Mouse (Mus musculus): ENCODE results near the gene B3glct. TPM values are rescaled to one million over a fixed set of nuclear protein-coding genes. Genes with fewer than 3 reads are reported as not detected.

The B3glct gene
- polyA plus RNA-seq, 1 experiment from 2014 or later = 19.2 TPM

DNA sequence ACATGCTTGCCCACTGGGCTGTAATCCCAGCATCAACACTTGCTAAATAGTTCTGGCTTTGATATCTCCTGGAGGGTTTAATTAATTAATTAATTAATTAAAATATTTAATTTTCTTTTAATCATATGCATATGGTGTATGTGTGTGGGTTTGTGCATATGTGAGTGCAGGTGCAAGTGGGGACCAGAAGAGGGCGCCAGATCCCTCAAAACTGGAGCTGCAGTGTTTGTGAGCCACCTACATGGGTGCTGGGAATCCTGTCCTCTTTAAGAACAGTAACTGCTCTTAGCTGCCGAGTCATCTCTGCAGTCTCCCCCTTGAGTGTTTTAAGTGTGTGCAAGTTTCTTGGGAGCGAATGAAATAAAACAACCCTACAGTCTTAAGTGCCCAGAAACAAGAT, 15.9 kb downstream of the B3glct start:
- no peaks in the 10 kb centered on the region for H3K4me1 ChIP-seq (ENCODE audit: insufficient read depth)
- no peak overlapping the region for H3K4me3 ChIP-seq (ENCODE audit: low read depth, low read length)
- H3K9ac ChIP-seq = no peak overlapping the region
- no peaks in the 10 kb centered on the region for H3K27me3 ChIP-seq (ENCODE audit: insufficient read depth, low read length)
- ATAC-seq (ENCODE audit: insufficient read depth) (no peak), DNase-seq (no peak)
- H3K9me3 ChIP-seq (ENCODE audit: low read depth, low read length) = no peaks in the 10 kb centered on the region
- no peak overlapping the region for H3K27ac ChIP-seq (ENCODE audit: low read depth)
- TF ChIP-seq CTCF (IDR thresholded peaks at IDR 0.05; ENCODE audit: low read depth) = 0 out of 2 replicates have a peak, but pooled peaks have one; percentile 2
- H3K36me3 ChIP-seq (ENCODE audit: insufficient read depth) = no peaks in the 10 kb centered on the region
- WGBS = 76% methylated on average over 3 of the region's 3 CpGs
- H3K4me2 ChIP-seq = no peak overlapping the region

DNA sequence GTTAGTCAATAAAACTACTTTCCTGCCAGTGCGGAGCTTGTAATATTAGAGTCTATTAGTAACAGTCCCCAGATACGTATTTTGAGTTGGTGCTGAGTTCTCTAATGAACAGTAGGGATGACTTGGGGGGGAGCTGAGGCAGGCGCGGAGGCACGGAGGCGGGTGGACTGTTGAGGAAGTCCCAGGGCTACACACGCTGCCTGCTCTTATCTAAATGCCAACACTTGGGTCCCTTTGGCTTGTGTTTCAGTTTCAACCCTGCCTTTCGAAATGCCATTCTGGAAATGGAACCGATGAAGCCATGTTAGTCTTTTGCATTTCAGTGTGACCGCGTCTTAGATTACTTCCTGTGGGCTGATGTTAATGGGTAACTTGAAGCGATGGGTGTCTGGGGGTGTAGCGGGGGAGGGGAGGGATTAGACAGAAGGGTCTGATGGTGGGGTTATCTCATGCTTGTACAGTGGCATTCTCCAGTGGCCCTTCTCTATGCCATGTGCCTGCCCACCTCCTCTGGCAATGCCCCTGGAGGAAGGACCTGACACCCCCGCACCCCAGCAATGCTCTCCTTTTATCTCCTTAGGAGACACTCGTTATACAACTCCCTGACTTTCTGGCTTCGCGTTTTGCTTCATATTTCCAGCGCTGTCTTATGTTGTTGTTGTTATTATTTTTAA, 17.2 kb downstream of the B3glct start:
- ATAC-seq (ENCODE audit: insufficient read depth) (no peak), DNase-seq (no peak)
- H3K4me1 ChIP-seq (ENCODE audit: insufficient read depth) = no peaks in the 10 kb centered on the region
- WGBS = 84% methylated on average over 18 of the region's 18 CpGs
- no peak overlapping the region for H3K4me3 ChIP-seq (ENCODE audit: low read depth, low read length)
- no peak overlapping the region for H3K4me2 ChIP-seq
- H3K27me3 ChIP-seq (ENCODE audit: insufficient read depth, low read length) = no peaks in the 10 kb centered on the region
- no peak overlapping the region for H3K27ac ChIP-seq (ENCODE audit: low read depth)
- H3K9ac ChIP-seq = no peak overlapping the region
- no peaks in the 10 kb centered on the region for H3K9me3 ChIP-seq (ENCODE audit: low read depth, low read length)
- no peaks in the 10 kb centered on the region for H3K36me3 ChIP-seq (ENCODE audit: insufficient read depth)
- no peak for TF ChIP-seq CTCF (IDR thresholded peaks at IDR 0.05; ENCODE audit: low read depth)

DNA sequence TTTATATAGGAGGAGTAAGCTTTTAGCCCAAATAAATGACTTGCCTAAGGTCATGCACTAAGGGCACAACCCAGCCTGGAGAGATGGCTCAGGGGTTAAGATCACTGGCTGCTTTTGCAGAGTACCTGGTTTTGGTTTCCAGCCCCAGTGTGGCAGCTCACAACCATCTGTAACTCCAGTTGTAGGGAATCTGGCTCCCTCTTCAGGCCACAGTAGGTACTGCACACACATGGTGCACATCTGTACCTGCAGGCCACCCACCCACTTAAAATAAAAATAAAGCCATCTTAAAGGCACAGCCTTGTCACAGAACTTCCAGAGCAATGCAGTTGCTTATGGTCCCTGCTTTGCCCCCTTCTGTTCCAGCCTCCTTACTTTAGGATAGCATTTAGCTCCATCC, 24.7 kb downstream of the B3glct start:
- peak; percentile 43 for TF ChIP-seq CTCF (IDR thresholded peaks at IDR 0.05; ENCODE audit: low read depth)
- no peak overlapping the region for H3K4me3 ChIP-seq (ENCODE audit: low read depth, low read length)
- H3K4me2 ChIP-seq = no peak overlapping the region
- no peaks in the 10 kb centered on the region for H3K27me3 ChIP-seq (ENCODE audit: insufficient read depth, low read length)
- H3K27ac ChIP-seq (ENCODE audit: low read depth) = no peak overlapping the region
- no peak overlapping the region for H3K9ac ChIP-seq
- H3K9me3 ChIP-seq (ENCODE audit: low read depth, low read length) = no peaks in the 10 kb centered on the region
- H3K36me3 ChIP-seq (ENCODE audit: insufficient read depth) = no peaks in the 10 kb centered on the region
- DNase-seq = no peak
- ATAC-seq (ENCODE audit: insufficient read depth) = no peak
- H3K4me1 ChIP-seq (ENCODE audit: insufficient read depth) = no peaks in the 10 kb centered on the region

DNA sequence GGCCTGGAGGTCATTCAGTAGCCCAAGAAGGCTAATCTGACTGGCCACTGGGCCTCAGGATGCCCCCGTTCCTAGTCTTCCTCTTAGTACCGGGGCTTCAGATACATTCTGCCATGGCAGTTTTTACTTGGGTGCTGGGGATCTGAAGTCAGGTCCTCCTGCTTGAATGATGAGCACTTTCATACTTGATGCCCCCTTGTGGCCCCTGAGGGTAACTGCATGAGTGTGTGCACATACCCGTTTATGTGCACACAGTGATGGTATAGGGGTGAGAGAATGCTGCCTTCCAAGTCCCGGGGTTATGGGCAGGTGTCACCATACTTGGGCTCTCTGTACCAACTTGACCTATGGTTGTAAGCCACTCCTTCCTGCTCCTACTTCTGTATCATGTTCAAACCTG, 33.5 kb downstream of the B3glct start:
- H3K4me1 ChIP-seq (ENCODE audit: insufficient read depth) = no peaks in the 10 kb centered on the region
- TF ChIP-seq CTCF (IDR thresholded peaks at IDR 0.05; ENCODE audit: low read depth) = peak; percentile 44
- no peak overlapping the region for H3K4me2 ChIP-seq
- no peak for ATAC-seq (ENCODE audit: insufficient read depth)
- no peak overlapping the region for H3K4me3 ChIP-seq (ENCODE audit: low read depth, low read length)
- WGBS = 98% methylated on average over 4 of the region's 4 CpGs
- no peak overlapping the region for H3K27ac ChIP-seq (ENCODE audit: low read depth)
- H3K36me3 ChIP-seq (ENCODE audit: insufficient read depth) = no peaks in the 10 kb centered on the region
- no peak overlapping the region for H3K9ac ChIP-seq
- no peak for DNase-seq
- no peaks in the 10 kb centered on the region; the same call in 1 of the 2 replicates for H3K9me3 ChIP-seq (ENCODE audit: low read depth, low read length)
- no peaks in the 10 kb centered on the region for H3K27me3 ChIP-seq (ENCODE audit: insufficient read depth, low read length)

DNA sequence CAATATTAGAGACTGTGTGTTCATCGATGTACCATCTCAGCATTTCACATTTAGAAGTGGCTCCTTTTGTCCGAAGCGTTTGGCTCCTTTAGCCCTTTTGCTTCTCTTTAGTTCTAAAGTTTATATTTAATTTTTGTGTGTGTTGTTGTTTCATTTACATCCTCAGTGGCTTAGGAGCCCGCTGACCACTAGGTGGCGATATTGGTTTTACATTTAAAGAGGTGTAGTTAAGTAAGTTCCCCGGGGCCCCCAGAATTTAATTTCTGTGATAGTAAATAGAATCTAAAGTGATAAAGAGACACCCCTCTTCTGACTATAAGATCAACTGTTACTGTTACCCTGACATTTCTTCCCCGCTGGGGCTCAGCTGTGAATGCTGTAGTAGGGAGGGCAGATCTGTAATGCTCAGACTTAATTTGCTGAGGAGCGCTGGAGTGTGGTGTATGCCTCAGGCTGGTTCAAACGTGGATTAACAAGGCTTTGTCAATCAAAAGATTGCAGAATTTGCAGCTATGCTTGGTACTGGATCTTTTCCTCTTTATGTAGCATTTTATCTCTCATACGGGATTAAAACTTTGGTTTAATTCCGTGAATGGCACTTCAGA, 35.2 kb downstream of the B3glct start:
- Histone ChIP-seq H3K4me3 (ENCODE audit: low read depth, low read length) (no peak overlapping the region), H3K36me3 (ENCODE audit: insufficient read depth) (no peaks in the 10 kb centered on the region), H3K27me3 (ENCODE audit: insufficient read depth, low read length) (no peaks in the 10 kb centered on the region), H3K4me2 (no peak overlapping the region), H3K9me3 (ENCODE audit: low read depth, low read length) (no peaks in the 10 kb centered on the region; the same call in 1 of the 2 replicates), H3K4me1 (ENCODE audit: insufficient read depth) (no peaks in the 10 kb centered on the region), H3K27ac (ENCODE audit: low read depth) (no peak overlapping the region), H3K9ac (no peak overlapping the region)
- 50% methylated on average over 11 of the region's 11 CpGs for WGBS
- peak; percentile 64 for TF ChIP-seq CTCF (IDR thresholded peaks at IDR 0.05; ENCODE audit: low read depth)
- DNase-seq (peak; percentile 91), ATAC-seq (ENCODE audit: insufficient read depth) (no peak)

DNA sequence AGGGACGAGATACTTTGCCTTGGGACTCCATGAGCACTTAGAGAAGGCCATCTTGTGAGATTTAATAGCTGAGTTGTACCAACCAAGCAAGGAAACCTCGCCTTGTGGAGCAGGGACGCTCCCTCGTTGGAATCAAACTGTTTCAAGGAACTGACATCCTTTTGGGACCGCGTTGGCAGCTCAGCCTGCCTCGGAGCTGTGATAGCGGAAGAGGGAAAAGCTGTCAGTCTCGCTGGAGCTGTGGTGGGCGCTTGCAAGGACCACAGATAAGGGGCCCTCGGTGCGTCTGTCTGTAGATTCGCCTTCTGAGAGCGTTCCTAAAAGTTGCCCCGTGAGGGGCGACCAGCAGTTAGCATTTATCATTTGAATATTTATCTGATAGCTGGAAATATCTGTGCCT, 35.8 kb downstream of the B3glct start:
- Histone ChIP-seq H3K27me3 (ENCODE audit: insufficient read depth, low read length) (no peaks in the 10 kb centered on the region), H3K4me1 (ENCODE audit: insufficient read depth) (no peaks in the 10 kb centered on the region), H3K4me2 (no peak overlapping the region), H3K27ac (ENCODE audit: low read depth) (no peak overlapping the region), H3K4me3 (ENCODE audit: low read depth, low read length) (no peak overlapping the region), H3K36me3 (ENCODE audit: insufficient read depth) (no peaks in the 10 kb centered on the region), H3K9me3 (ENCODE audit: low read depth, low read length) (no peaks in the 10 kb centered on the region; the same call in 1 of the 2 replicates), H3K9ac (no peak overlapping the region)
- 58% methylated on average over 16 of the region's 16 CpGs for WGBS
- DNase-seq = no peak
- no peak for TF ChIP-seq CTCF (IDR thresholded peaks at IDR 0.05; ENCODE audit: low read depth)
- no peak for ATAC-seq (ENCODE audit: insufficient read depth)

DNA sequence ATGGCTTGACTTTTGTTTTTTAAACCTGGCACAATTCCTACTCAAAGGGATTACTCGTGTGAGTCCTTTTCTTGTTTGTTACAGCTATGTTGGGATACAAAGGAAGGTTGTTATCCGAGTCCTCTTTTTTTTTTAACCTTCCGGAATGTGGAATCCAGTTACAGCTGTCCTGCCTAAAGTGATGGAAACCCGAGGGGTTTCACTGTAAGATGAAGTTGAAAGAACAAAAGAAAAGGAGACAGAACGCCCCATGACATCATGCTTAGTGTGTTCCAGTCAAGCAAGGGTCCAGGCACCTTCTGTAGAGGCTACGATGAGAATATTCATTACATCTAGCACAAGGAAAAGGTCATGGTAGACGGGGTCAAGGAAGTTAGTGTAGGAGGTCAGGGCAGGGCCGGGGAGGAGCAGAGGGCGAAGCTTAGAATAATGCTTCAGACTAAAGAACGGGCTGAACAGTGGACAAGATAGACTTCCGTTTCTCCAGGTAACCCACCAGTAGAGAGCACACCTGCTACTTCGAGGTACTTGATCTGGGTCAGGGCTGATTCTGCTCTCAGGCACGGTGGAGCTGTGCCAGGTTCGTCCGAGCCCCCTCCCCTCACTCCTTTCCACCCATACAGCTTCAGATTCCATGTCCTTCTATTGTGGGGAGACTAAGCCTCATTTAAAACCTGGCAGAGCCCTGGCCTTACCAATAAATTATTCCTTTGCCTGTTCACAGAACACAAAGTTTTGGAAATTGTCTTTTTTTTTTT, 37.7 kb downstream of the B3glct start:
- no peak for TF ChIP-seq CTCF (IDR thresholded peaks at IDR 0.05; ENCODE audit: low read depth)
- no peak overlapping the region for H3K4me3 ChIP-seq (ENCODE audit: low read depth, low read length)
- H3K36me3 ChIP-seq (ENCODE audit: insufficient read depth) = no peaks in the 10 kb centered on the region
- WGBS = 53% methylated on average over 15 of the region's 15 CpGs
- H3K4me1 ChIP-seq (ENCODE audit: insufficient read depth) = no peaks in the 10 kb centered on the region
- H3K27me3 ChIP-seq (ENCODE audit: insufficient read depth, low read length) = no peaks in the 10 kb centered on the region
- H3K27ac ChIP-seq (ENCODE audit: low read depth) = no peak overlapping the region
- H3K9me3 ChIP-seq (ENCODE audit: low read depth, low read length) = no peaks in the 10 kb centered on the region
- no peak overlapping the region for H3K9ac ChIP-seq
- no peak for DNase-seq
- no peak overlapping the region for H3K4me2 ChIP-seq
- ATAC-seq (ENCODE audit: insufficient read depth) = no peak
